Mouse (Mus musculus) hematopoietic stem cell, adult 5-6 weeks (primary cell): ENCODE measurements around the gene Apoh. TPM values are rescaled to one million over a fixed set of nuclear protein-coding genes. Genes with fewer than 3 reads are reported as not detected.

Source experiments
- ATAC-seq, 2 experiments: fragments of 125-278 bp in 1 of 2; replicated peaks in 1 of 2; 2 replicates each; pipeline ENCODE4 v1.8.0; 2016 to 2017; ENCODE audit warnings: inconsistent platforms in 2 of 2, mild to moderate bottlenecking in 2 of 2, moderate number of reproducible peaks in 2 of 2, low read depth in 1 of 2, moderate TSS enrichment in 1 of 2; ENCODE audit not compliant: low FRiP score in 2 of 2, poor library complexity in 2 of 2, severe bottlenecking in 2 of 2, insufficient read depth in 1 of 2, low TSS enrichment in 1 of 2
- total RNA-seq: library from RNA; stranded (forward); fragments of 172-1452, 232-1000 nt; gene quantifications from 2 replicates; pipeline ENCODE4 v1.2.3, GENCODE M21; 2017

The Apoh gene
- total RNA-seq, 1 experiment from 2014 or later, result not detected

DNA sequence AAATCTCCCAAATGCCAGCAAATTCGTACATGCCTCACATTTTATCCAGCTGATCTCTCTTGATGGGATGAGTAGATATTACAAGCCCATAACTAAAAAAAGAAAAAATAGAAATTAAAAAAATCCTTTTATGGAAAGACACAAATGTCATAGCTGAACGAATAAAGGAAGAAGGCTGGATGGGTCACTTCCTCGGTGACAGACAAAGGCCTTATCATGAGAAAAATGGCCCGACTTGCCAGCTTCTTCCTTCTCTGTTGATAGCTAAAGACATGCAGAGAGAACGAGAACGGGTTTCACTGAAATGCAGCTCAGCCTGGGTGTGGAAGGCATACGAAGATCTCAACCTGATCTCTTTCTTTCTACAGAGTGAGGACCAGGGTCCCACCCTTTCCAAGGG lies 22.6 kb upstream of the Apoh start:
- ATAC-seq, result no peak

DNA sequence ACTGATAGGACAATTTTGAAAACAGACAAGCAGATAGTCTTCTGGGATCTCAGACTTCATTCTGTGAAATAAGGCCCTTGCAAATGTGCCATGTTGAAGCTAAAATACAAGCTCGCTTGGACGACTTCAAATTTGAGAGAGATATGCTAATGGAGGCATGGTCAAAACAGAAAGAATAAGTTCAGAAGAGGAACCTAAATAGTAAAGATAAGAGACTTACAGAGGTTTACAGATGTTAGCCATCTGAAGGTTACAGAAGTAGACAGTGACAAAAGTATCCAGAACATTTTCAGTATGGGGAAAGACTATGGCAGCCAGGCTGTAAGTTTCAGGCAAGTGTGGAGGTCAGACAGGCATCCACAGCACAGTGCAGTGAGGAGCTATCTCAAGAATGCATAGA lies 21.0 kb upstream of the Apoh start:
- no peak for ATAC-seq

DNA sequence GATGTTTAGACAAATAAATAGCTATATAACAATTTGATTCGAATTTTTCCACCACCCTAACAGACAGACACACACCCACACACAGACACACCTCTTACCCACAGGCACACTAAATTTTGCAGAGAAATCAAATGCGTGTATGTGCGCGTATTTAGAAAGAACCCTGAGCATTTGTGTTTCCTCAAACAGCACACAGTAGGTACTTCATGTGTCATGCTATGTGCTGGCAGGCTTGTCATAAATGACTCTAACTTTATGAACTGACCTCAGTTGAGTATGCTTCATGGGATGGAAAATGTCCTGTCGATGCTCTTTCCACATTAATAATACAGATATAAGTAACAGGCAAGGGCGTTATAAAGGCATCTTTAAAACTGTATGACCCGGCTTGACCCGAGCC lies 17.2 kb upstream of the Apoh start:
- no peak for ATAC-seq

DNA sequence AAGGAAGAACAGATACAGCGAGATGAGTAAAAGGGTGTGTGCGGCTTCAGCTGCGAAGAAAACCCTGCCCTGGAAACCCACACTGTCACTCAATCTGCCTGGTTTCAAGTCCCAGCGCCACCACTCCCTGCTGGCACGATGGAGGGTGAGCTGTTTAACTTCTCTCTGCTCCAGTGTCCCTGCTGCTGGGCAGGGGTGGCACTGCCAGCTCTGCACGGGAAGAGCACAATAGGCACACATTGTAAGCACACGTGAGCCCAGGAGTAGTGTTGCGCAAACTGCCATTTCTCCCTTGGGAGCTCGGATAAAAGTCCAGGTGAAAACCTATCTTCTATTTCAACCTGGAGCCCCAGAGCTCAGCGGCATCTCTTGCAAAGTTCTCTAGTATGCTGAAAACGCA lies 12.3 kb upstream of the Apoh start:
- no peak for ATAC-seq

DNA sequence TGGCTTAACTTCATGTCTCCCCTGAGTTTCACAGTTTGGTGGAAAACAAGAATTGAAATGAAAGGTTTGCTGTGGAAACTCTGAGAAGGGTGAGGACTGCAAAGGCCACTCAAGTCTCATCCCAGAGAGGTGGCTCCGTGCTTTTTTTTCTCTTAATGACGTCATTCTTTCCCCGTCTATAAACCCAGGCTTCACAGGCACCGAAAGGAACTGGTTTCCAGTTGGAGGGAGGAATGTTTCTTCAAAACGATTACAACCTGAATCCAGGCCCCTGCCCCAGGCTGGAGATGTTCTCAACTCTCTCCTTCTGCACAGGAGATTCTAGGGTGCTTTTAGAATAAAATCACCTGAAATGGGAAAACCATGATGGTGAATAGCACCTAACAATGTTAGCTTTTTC lies 10.1 kb upstream of the Apoh start:
- no peak for ATAC-seq

DNA sequence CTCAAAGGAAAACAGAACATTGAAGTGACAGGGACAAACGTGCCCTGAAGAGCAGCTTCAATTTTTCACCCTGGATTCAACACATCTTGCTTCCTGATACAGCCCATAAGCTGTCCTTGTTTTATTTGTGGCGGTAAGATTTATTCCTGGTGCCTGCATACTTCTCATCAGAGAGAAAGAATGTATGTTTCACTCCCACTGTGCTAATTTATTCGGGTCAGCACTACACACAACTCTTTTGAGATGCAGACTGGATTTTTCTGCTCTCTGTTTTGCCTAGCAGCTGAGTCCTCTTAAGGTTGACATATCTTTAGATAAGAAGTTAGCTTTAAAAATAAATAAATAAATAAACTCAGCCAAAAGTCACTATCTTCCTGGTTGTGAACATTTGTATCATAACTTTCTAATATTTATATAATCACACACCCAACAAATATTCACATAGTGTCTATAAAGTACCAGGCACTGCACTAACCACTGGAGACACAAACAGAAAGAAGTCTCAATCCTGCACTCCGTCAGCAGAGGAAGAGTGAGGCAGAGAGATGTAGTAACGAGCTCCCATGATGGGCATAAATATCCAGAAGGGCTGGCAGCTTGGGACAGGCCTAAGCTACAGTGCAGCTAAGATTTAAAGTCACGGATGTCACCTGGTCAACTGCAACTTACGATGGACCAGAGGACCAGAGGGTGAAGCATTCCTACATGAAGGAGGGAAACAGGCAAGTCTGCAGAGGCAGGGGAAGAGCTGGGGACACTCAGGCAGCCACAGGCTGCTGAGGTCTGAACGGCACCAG lies 9.4 kb upstream of the Apoh start:
- no peak; a peak in 1 of 4 replicates for ATAC-seq

DNA sequence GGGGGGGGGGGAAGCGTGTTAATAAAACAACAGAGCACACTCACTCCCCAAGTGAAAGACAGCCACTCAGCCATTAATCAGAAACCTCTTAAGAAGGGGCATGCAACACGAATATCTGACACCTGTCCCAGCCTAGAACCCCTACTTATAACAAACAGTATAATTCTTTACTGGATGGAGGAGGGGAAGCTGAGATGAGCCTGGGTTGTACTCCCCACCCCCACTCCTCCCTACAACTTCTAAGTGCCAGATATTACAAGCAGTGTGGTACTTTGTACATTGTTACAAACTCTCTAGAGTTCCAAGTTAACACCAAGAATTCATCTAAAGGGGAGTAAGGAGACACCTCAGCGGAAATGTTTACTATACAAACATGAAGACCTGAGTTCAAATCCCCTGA lies 8.5 kb upstream of the Apoh start:
- no peak for ATAC-seq

DNA sequence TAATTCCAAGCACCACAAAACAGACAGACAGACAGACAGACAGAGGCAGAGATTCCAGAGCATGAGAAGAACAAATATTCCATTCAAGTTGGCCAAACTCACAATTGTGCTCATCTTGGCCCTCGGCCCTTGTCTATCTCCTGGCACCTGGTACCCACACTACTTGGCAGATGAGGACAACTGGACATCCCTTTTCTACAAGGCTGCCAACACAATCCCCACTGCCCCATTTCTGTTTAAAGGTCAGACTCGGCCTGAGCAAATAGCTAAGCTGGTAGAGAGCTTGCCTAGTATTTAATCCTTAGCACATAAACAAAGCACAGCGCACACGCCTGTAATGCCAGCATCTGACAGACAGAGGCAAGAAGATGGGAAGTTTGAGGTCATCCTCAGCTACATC lies 7.6 kb upstream of the Apoh start:
- ATAC-seq, result no peak

DNA sequence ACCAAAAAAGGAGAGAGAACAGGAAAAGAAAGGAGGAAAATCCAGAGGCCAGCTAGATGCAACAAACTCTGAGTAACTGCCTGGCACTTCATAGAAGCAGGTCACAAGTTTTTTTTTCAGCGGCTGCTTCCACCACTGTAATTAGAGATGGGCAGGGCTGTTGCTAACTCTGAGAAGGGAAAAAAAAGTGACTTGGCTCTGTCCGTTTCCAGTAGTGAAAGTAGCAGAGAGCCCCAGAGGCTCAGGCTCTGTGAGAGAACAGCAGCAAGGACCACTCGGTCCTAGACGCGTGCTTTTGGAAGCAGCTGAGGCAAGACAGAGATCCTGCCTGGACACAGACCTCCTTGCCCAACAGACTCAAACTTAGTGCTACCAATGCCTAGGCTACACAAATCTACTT lies 6.7 kb upstream of the Apoh start:
- no peak for ATAC-seq

DNA sequence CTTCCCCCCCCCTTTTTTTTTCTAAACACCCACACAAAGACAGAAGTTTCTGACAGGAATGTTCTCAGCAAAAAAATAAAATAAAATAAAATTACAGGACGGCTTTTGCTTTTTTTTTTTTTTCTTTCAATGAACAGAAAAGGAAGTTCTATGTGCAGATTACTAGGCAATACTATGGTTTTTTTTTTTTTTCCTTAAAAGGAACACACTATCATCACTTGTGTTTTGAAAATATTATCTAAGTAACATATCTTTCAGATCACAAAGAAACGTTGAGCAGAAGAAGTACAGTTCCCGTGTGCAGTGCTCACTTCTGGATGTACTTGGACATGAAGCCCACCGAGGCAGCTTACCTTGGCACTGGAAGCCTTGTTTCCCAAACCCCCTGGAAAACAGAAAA lies 2.9 kb upstream of the Apoh start:
- ATAC-seq, result no peak

DNA sequence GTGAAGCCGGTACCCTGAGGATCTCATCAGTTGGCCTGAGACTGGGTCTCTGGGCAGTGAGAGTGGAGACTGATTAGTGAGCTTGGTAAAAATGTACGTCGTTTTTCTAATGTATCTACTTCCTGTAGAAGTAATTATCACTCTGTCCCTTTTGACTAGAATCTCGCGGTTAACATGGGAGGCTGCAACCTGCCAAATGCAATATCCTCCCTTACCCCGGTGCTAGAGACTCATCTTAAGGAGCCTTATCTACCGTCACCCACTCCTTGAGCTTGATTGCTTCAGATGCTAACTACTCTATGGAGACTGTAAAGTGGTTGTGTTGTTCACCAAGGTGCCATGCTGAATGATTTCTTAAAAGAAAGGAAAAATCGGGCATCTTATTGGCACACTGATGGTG lies 1.4 kb upstream of the Apoh start:
- no peak for ATAC-seq

DNA sequence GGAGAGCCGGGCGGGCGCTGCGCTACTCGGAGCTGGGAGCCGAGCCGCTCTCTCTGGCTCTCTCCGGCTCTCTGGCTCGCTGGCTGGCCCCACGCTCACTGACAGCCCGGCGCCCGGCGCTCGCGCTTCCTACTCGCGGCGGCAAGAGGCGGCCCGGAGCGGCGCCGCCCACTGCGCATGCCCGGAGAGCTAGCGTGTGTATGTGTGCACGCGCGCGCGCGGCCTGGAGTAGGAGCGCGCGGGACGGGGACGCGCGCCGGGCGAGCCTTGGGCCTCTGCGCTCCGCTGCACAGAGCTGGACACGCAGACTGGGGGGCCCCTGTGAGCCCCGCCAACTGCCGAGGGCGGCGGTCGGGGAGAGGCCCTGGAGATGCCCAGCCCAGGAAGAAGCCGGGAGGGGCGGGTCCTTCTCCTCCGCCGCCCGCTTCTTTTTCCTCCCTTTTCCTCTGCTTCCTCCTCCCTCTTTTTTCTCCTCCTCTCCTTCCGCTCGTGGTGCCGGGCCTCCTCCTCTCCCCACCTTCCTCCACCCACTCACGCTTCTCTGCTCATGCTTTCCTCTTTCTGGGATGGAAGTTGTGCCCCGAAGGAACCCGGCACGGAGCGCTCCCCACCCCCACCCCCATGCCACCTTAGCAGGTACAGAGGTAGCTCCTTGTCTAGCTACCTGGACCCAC lies 772 bp downstream of the Apoh start, which contains the start of gene Prkca:
Gene Prkca (minus strand): TSS at position 140 of the 674 bp plus-strand sequence.
- ATAC-seq, result peak; percentile 57 to 63

DNA sequence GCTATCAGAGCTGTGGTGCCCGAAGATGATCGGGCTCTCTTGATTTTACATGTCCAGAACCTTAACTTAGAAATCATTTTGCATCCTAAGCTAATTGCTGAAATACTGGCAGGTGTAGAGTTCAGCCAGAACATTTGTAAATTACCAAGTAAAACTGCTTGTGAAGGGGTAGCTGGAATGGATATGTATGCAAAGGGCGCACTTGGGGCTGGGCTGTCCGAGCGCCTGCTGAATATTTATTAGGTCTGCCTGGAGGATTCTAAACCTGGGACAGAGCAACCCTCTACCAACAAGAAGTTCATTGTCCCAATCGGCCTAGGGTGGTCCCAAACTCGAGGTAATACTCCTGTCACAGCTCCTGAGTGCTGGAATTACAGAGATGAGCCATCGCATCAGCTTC lies 1.6 kb downstream of the Apoh start:
- no peak for ATAC-seq

DNA sequence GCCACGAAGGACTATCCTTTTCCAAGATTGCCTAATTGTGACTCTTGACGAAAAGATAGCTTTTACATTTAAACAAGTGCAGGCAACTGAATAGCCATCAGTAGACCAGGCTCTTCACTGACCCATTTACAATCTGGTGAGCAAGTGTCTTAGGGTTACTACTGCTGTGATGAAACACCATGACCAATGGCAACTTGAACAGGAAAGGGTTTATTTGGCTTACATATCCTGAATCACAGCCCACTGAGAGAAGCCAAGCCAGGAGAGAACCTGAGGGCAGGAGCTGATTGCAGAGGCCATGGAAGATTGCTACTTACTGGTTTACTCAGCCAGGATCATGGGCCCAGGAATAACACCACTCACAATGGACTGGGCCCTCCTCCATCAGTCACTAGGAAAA lies 2.2 kb downstream of the Apoh start:
- ATAC-seq, result no peak

DNA sequence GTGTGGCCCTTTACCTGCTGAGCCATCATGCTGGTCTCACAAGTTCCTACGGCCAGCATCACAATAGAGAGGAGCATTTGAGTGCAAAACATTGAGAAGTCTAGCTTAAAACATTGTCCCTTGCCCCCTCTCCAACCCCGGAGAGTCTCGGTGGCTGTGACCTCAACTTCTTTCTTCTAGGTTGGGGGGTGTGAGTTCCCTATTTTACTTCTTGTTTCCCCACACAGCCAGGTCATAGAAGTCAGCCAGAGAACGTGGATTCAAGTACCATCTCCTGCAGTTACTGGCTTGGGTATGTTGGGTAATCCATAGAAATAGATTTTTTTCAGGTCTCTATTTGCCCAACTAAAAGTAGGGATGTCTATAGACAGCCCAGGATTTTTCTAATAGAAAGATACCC lies 7.6 kb downstream of the Apoh start:
- ATAC-seq, result peak; percentile 89 to 93

DNA sequence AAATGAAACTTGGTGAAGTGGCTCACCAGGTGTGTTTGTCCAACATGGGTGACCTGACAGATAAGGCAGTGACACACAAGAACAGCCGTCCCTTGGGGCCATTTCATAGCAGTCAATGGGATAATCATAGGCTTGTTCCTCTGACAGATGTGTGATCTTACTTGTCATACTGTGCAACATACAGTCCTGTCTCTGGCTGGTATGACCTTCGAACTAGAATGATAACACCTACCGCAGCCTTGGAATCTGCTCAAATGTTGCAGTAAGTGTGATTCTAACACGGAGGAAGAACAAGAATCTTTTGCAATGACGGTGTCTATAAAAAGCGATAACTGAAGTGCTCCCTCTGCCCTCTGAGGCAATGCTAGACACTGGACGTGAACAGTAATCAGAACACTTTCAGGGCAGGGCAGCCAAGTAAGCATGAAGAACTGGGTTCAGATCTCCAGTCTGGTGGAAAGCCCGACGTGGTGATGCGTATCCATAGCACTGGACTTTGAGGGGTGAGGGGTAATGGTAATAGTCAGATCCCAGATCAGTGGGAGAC lies 9.8 kb downstream of the Apoh start:
- ATAC-seq, result no peak

DNA sequence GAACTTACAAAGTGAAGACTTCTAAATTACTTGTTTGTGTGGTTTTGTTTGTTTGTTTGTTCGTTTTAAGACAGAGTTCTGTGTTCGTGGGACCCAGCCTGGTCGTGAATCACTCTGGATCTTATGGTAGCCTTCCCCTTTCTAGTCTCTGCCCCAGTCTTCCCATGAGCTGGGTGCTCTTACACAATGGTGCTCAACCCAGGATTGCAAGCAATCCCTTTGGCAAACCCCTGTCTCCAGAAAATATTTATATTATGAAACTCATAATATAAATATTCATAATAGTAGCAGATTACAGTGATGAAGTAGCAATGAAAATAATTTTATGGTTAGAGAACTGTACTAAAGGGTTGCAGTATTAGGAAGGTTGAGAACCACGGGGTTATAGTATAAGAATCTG lies 12.9 kb downstream of the Apoh start:
- ATAC-seq, result no peak

DNA sequence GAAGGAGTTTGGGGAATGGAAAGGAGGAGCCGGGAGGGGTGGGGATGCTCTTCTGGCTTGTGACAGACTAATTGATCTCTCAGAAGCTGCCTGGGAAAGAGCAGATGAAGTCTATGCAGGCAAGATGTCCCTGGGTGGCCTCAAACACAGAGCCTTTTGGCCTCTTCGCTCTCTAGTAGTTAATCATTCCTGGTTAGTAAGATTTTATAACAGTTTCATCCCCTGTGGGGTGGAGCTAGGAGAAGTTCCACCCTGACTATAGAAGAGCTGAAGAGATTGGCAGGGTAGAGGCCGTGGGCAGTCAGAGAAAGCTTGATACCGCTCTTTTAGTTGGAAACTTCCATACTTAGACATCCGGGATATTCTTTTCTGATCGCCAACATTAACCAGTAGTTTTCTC lies 15.8 kb downstream of the Apoh start:
- ATAC-seq, result no peak

DNA sequence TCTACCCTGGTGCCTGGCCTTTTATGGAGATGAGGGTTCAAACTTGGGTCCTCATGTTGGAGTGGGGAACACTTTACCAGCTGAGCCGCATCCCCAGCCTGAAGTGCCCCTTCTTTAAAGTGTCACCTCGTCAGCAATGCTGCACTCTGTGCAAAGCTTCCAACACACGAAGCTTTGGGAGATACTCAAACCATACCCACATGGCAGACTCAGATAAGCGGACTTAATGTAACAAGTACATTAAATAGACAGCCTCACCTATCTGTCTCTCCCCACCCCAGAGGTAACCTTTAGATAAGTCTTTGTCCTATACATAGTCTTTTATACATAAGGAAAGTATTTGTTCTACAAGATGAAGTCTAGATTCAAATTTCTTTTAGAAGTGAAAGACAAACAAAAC lies 17.8 kb downstream of the Apoh start:
- ATAC-seq, result no peak
